Mouse (Mus musculus) stomach, embryonic 16.5 days (tissue): ENCODE results near the gene Gm29609. TPM values are rescaled to one million over a fixed set of nuclear protein-coding genes. Genes with fewer than 3 reads are reported as not detected.

Experiments used
- ATAC-seq: fragments of 200-750 bp; cut with Nextera tagmentation; 2 replicates; pipeline ENCODE4 v1.8.0; 2017; ENCODE audit warnings: moderate number of reproducible peaks, moderate TSS enrichment; ENCODE audit not compliant: insufficient read depth, low FRiP score
- H3K27ac ChIP-seq: fragments of 300-500 bp; sonication (generic); 2 replicates; pipeline ENCODE4 v1.5.1; 2014; ENCODE audit warnings: low read length
- H3K27me3 ChIP-seq: fragments of 300-500 bp; sonication (generic); 2 replicates; pipeline ENCODE4 v1.6.1; 2014; ENCODE audit warnings: low read length, control low read depth, mixed read lengths; ENCODE audit not compliant: control insufficient read depth, insufficient read depth
- H3K36me3 ChIP-seq: fragments of 300-500 bp; sonication (generic); 2 replicates; pipeline ENCODE4 v1.6.1; 2014; ENCODE audit warnings: low read length; ENCODE audit not compliant: control insufficient read depth, insufficient read depth
- H3K4me1 ChIP-seq: fragments of 300-500 bp; sonication (generic); 2 replicates; pipeline ENCODE4 v1.6.1; 2014; ENCODE audit warnings: low read length, control low read depth, mixed read lengths; ENCODE audit not compliant: control insufficient read depth, insufficient read depth
- H3K4me2 ChIP-seq: fragments of 300-500 bp; sonication (generic); 2 replicates; pipeline ENCODE4 v1.6.1; 2014; ENCODE audit warnings: low read depth, low read length, mixed read lengths
- H3K4me3 ChIP-seq: fragments of 300-500 bp; sonication (generic); replicated peaks from 2 replicates; pipeline ENCODE4 v1.5.1; 2014; ENCODE audit warnings: mild to moderate bottlenecking, low read length
- H3K9ac ChIP-seq: fragments of 300-500 bp; sonication (generic); 2 replicates; pipeline ENCODE4 v1.6.1; 2014; ENCODE audit warnings: low read length
- H3K9me3 ChIP-seq: fragments of 300-500 bp; sonication (generic); replicated peaks from 2 replicates; pipeline ENCODE4 v1.6.1; 2016; ENCODE audit warnings: low read length, control low read depth; ENCODE audit not compliant: control insufficient read depth
- WGBS: fragments of 180-500 bp; shearing (Covaris S2); extraction: QIAGEN DNeasy Blood & Tissue Kit; methylation state at CpG from one replicate; pipeline ENCODE4 v1.1.7; 2014; 5-methylcytosine and 5-hydroxymethylcytosine counted together
- polyA plus RNA-seq: library from polyadenylated mRNA; unstranded; fragments of >200 nt; fragmentation: Nextera tagmentation; extraction: Ambion mirVana; gene quantifications from 2 replicates; pipeline ENCODE4 v1.2.1, GENCODE M21; 2015

Gene Gm29609
- polyA plus RNA-seq, 1 experiment from 2014 or later = 1.2 TPM

GRCm38 (mm10) chr5:31192939-31193630, 13.4 kb upstream of the Gm29609 start, which contains the start of the genes Snx17 and Eif2b4:
Gene Snx17 (plus strand): TSS chr5:31193227.
Gene Eif2b4 (minus strand): TSS chr5:31193430.
- WGBS = under 1% methylated on average over 48 of the region's 48 CpGs
- H3K4me3 ChIP-seq = peak within 1 kb of the TSS; percentile 97
- H3K27me3 ChIP-seq = no peaks in the 10 kb centered on the region
- peaks cover 40% of the 10 kb centered on the region for H3K36me3 ChIP-seq
- H3K4me2 ChIP-seq = peak within 1 kb of the TSS; percentile 79
- ATAC-seq = peak; percentile 97
- peak within 1 kb of the TSS; percentile 95 for H3K9ac ChIP-seq
- peak within 1 kb of the TSS; percentile 86 for H3K27ac ChIP-seq
- H3K9me3 ChIP-seq = no peaks in the 10 kb centered on the region
- peaks cover 21% of the 10 kb centered on the region for H3K4me1 ChIP-seq

- Histone ChIP-seq H3K4me3 (peak overlapping the region; percentile 97), H3K9me3 (no peaks in the 10 kb centered on the region), H3K4me2 (peak overlapping the region; percentile 78), H3K27ac (peak overlapping the region; percentile 85), H3K36me3 (peaks cover 37% of the 10 kb centered on the region), H3K9ac (peak overlapping the region; percentile 80), H3K27me3 (no peaks in the 10 kb centered on the region), H3K4me1 (peaks cover 21% of the 10 kb centered on the region)
- 11% methylated on average over 42 of the region's 42 CpGs for WGBS
- peak; percentile 55 for ATAC-seq
Observed at GRCm38 (mm10) chr5:31192045-31192938, 12.6 kb upstream of the Gm29609 start.

- Histone ChIP-seq H3K36me3 (peaks cover 25% of the 10 kb centered on the region), H3K4me3 (no peak overlapping the region), H3K27me3 (no peaks in the 10 kb centered on the region), H3K27ac (no peak overlapping the region), H3K4me2 (no peak overlapping the region), H3K9me3 (no peaks in the 10 kb centered on the region), H3K9ac (no peak overlapping the region), H3K4me1 (peaks cover 21% of the 10 kb centered on the region)
- ATAC-seq = no peak
- WGBS = 87% methylated on average over 9 of the region's 9 CpGs
Observed at GRCm38 (mm10) chr5:31190201-31190600, 10.5 kb upstream of the Gm29609 start.

GRCm38 (mm10) chr5:31188223-31188840, 8.6 kb upstream of the Gm29609 start:
- H3K36me3 ChIP-seq = peaks cover 25% of the 10 kb centered on the region
- 0 out of 2 replicates have a peak, but pooled peaks cover 10% of the 10 kb centered on the region for H3K4me1 ChIP-seq
- ATAC-seq = no peak
- no peak overlapping the region for H3K27ac ChIP-seq
- H3K4me2 ChIP-seq = no peak overlapping the region
- H3K9ac ChIP-seq = no peak overlapping the region
- H3K9me3 ChIP-seq = no peaks in the 10 kb centered on the region
- H3K27me3 ChIP-seq = no peaks in the 10 kb centered on the region
- 71% methylated on average over 4 of the region's 4 CpGs for WGBS
- no peak overlapping the region for H3K4me3 ChIP-seq

- WGBS = 49% methylated on average over 4 of the region's 4 CpGs
- Histone ChIP-seq H3K4me3 (no peak overlapping the region), H3K36me3 (peaks cover 14% of the 10 kb centered on the region; the same call in 1 of the 2 replicates), H3K9me3 (no peaks in the 10 kb centered on the region), H3K4me1 (0 out of 2 replicates have a peak, but pooled peaks cover 3% of the 10 kb centered on the region), H3K27me3 (no peaks in the 10 kb centered on the region), H3K27ac (no peak overlapping the region), H3K4me2 (no peak overlapping the region), H3K9ac (no peak overlapping the region)
- no peak for ATAC-seq
Observed at GRCm38 (mm10) chr5:31183678-31184077, 4.0 kb upstream of the Gm29609 start.

- Histone ChIP-seq H3K36me3 (no peaks in the 10 kb centered on the region), H3K4me3 (no peak overlapping the region; the same call in 1 of the 2 replicates), H3K27ac (no peak overlapping the region), H3K4me2 (peak overlapping the region; percentile 51; the same call in 1 of the 2 replicates), H3K27me3 (no peaks in the 10 kb centered on the region), H3K9me3 (no peaks in the 10 kb centered on the region), H3K4me1 (0 out of 2 replicates have a peak, but pooled peaks cover 3% of the 10 kb centered on the region), H3K9ac (no peak overlapping the region)
- WGBS = 90% methylated on average over 9 of the region's 9 CpGs
- ATAC-seq = no peak
Observed at GRCm38 (mm10) chr5:31181183-31181770, 1.6 kb upstream of the Gm29609 start.

GRCm38 (mm10) chr5:31179301-31179765, 378 bp downstream of the Gm29609 start:
- Histone ChIP-seq H3K9me3 (no peaks in the 10 kb centered on the region), H3K4me1 (0 out of 2 replicates have a peak, but pooled peaks cover 3% of the 10 kb centered on the region), H3K36me3 (no peaks in the 10 kb centered on the region), H3K4me3 (peak overlapping the region; percentile 82), H3K9ac (peak overlapping the region; percentile 81), H3K27me3 (no peaks in the 10 kb centered on the region), H3K27ac (peak overlapping the region; percentile 98), H3K4me2 (peak overlapping the region; percentile 84)
- peak; percentile 32 for ATAC-seq
- WGBS = under 1% methylated on average over 25 of the region's 25 CpGs

GRCm38 (mm10) chr5:31168630-31169029, 11.1 kb downstream of the Gm29609 start:
- Histone ChIP-seq H3K36me3 (peaks cover 37% of the 10 kb centered on the region), H3K4me3 (no peak overlapping the region), H3K9ac (no peak overlapping the region), H3K9me3 (no peaks in the 10 kb centered on the region), H3K27me3 (no peaks in the 10 kb centered on the region), H3K27ac (no peak overlapping the region), H3K4me1 (no peaks in the 10 kb centered on the region), H3K4me2 (no peak overlapping the region)
- ATAC-seq = no peak
- WGBS = 92% methylated on average over 4 of the region's 4 CpGs
